Mouse (Mus musculus): ENCODE results near the gene Themis2.
"Not testable (repeated sequence)": the region's sequence is repeated elsewhere in the genome, so short reads cannot be mapped to it uniquely, and the experiment has no call there.

Gene Themis2

DNA sequence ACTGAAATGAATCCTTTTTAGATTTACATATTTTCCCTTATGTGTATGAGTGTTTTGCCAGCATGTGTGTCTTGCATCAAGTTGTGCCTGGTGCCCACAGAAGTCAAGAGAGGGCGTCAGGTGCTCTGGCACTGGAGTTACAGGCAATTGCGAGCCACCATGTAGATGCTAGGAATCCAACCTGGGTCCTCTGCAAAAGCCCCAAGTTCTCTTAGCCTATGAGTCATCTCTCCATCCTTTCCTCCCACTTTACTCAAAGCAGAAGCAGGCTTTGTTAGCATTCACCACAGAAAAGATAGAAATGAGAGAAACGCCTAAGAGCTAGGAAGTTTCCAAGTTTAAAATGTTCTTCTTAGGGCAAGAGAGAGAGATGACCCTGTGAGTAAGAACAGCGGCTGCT is 3.7 kb upstream of the Themis2 start:
- DNase-seq (ENCODE audit: low read depth, low spot score), result no peak

DNA sequence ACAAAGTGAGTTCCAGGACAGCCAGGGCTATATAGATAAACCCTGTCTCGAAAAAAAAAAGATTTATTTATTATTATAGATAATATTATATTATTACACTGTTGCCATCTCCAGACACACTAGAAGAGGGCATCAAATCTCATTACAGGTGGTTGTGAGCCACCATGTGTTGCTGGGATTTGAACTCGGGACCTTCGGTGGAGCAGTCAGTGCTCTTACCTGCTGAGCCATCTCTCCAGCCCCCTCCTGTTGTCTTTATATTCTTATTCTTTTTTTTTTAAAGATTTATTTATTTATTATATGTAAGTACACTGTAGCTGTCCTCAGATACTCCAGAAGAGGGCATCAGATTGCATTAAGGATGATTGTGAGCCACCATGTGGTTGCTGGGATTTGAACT is 2.5 kb upstream of the Themis2 start:
- not testable (repeated sequence) for DNase-seq (ENCODE audit: low read depth, low spot score)

GRCm38 (mm10) chr4:132798028-132798427 is 1.8 kb upstream of the Themis2 start:
- DNase-seq (ENCODE audit: low read depth, low spot score), result no peak

DNA sequence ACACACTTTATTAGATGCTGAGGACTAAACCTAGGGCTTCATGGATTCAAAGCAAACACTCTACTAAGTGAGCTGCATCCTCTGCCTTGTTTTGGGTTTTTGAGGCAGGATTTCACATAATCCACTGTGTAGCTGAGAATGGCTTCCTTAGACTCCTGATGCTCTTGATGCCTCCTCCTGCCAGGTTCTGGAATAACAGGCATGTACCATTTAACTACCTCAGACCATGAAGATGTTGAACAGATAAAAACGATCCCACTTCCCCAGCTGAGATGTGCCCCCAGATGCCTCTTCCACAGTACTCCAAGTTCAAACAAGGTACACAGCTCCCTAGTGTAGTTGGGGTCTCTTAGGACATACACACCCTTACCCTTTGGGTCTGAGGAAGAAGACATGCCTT is 1.3 kb upstream of the Themis2 start:
- DNase-seq (ENCODE audit: low read depth, low spot score), result no peak

GRCm38 (mm10) chr4:132795171-132795570 is 1.0 kb downstream of the Themis2 start:
- DNase-seq (ENCODE audit: low read depth, low spot score), result no peak

GRCm38 (mm10) chr4:132794760-132795159 is 1.4 kb downstream of the Themis2 start:
- DNase-seq (ENCODE audit: low read depth, low spot score), result no peak

GRCm38 (mm10) chr4:132794028-132794427 is 2.2 kb downstream of the Themis2 start:
- DNase-seq (ENCODE audit: low read depth, low spot score), result no peak

DNA sequence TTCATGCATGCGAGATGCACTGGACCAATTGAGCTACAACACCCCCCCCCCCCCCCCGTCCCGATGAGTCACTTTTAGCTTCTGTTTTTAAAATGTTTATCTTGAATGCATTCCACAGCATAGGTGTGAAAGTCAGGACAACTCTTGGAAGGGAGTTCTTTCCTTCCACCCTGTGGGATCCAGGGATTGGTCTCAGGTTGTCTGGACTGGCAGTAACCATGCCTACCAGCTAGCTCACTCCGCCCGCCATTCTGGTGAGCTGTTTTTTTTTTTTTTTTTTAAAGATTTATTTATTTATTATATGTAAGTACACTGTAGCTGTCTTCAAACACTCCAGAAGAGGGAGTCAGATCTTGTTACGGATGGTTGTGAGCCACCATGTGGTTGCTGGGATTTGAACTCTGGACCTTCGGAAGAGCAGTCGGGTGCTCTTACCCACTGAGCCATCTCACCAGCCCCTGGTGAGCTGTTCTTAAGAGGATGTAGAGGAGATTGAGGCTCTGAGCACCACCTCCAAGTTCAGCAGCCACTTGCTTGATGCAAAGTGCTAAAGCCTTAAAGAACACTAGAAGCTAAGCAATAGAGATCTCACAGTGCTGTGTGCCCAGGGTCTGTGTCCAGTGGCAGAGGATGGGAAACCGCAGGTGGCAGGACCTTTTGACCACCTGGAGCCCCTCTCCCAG is 2.7 kb downstream of the Themis2 start:
- not testable (repeated sequence) for DNase-seq (ENCODE audit: low read depth, low spot score)

DNA sequence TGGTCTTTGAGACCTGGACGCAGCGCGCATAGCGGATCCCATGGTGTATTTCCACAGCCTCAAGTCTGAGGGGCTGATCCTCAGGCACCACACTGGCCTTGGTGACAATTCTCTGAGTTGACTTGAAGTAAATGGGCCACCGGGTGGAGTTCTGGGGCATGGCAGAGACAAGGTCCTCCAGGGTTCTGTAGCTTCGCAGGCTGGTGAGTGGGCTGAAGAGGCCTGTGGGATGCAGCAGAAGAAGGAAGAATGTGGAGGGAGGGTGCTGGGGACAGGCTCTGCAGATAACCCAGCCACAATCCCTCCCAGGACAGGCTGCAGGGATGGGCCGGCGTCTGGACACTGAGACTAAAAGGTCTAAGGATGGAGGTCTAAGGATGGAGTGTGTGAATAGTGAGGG is 6.5 kb downstream of the Themis2 start:
- DNase-seq (ENCODE audit: low read depth, low spot score), result no peak

DNA sequence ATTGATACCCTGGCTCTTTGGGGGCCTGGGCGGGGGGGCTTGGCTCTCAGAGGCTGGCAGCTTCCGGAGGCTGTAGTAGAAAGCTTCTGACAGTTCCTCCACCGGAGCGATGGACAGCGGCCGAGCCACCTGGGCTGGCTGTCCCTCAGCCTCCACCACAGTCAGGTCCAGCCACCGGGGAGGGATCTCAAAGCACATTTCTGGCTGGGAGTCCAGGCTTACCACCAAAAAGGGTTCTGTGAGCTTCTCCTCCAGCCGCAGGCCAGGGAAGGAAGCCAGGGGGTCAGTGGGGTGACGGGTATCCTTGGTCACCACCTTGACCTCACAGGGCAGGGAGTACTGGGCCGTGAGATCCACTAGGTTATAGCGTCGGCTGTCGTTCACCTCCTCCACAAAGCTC is 11.0 kb downstream of the Themis2 start:
- no peak for DNase-seq (ENCODE audit: low read depth, low spot score)

DNA sequence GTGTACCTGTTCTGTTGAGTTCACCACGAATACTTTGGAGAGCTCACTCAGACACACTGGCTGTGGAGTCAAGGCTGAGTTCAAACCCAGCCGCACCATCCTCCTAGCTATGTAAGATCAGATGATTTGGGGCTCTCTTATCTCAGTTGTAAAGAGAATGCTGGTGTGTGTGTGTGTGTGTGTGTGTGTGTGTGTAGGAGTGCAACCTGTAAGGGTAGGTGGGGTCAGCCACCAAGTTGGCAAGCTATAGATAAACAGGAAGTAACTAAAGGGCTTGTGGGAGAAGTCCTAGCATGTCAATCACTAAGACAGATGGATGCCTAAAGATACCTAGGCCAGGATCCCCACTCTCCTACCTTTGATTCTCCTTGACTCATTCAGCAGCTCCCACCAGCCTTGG is 12.5 kb downstream of the Themis2 start:
- no peak for DNase-seq (ENCODE audit: low read depth, low spot score)

- no peak for DNase-seq (ENCODE audit: low read depth, low spot score)
These were observed 15.9 kb downstream of the Themis2 start for GRCm38 (mm10) chr4:132780288-132780687.

- DNase-seq (ENCODE audit: low read depth, low spot score), result no peak
These were observed 17.5 kb downstream of the Themis2 start for GRCm38 (mm10) chr4:132778562-132779201.

DNA sequence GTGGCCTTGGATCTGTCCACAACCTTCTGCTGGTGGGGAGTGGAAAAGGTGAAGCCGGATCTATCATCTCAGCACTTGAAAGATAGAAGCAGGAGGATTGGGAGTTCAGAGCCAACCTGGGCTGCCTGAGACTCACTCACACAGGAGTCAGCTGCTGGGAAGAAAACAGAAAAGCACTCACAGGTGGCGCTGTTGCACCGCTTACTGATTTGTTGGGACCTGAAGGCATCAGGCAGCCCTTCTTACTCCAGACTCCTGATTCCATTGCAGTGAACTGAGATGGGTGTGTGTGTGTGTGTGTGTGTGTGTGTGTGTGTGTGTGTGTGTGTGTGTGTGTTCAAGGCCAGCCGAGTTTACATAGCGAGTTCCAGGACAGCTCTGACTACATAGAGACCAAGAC is 19.4 kb downstream of the Themis2 start:
- DNase-seq (ENCODE audit: low read depth, low spot score), result no peak

DNA sequence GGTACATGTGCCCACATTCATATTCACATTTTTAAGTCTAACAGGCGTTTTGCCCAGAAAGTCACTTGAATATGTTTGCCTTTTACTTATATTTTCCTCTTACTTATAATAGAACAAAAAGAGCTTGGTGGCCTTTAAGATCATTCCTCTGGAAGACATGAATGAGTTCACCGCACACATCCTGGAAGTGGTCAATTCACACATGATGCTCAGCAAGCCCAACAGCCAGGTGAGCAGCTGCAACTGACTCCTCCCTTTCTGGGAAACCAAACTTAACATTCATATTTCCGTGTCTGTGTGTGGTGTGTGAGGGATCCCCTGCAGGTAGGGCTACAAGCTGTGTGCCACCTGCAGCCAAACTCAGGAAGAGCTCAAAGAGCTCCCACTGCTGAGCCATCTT is 21.3 kb downstream of the Themis2 start:
- no peak for DNase-seq (ENCODE audit: low read depth, low spot score)

- DNase-seq (ENCODE audit: low read depth, low spot score), result no peak
These were observed 24.4 kb downstream of the Themis2 start for GRCm38 (mm10) chr4:132771776-132772175.

GRCm38 (mm10) chr4:132767914-132768876 is 28.0 kb downstream of the Themis2 start, which contains the start of gene Rpa2:
TSS of gene Rpa2 (plus strand) at chr4:132768332.
- DNase-seq (ENCODE audit: low read depth, low spot score), result peak; percentile 100

DNA sequence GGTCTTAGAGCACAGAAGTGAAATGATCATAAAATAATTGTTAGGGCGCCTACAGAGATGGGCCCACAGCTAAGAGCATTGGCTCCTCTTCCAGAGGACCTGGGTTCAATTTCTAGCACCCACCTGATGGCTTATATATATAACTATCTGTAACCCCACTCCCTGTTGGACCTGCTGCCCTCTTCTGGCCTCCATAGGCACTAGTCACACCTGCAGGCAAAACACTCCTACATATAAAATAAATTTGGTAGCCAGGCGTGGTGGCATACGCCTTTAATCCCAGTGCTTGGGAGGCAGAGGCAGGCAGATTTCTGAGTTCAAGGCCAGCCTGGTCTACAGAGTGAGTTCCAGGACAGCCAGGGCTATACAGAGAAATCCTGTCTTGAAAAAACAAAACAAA is 33.1 kb downstream of the Themis2 start:
- DNase-seq (ENCODE audit: low read depth, low spot score), result not testable (repeated sequence)

DNA sequence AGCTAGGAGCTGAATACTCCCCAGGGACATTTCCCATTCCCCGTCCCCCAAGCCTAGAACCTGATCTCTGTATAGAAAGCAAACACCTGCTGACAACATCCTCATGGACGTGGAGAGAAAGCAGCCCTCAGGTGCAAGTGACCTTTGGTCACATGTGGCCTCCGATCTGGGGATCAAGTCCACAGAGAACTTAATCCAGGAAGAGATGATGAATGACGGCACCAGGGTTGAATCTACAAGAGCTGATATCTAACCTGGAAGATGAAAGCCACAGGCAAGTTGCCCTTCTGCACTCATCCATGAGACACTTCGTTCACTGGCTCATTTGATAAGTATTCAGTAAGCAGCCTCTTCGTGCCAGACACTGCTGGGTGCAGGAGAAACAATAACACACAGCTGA is 33.6 kb downstream of the Themis2 start:
- DNase-seq (ENCODE audit: low read depth, low spot score), result no peak

- no peak for DNase-seq (ENCODE audit: low read depth, low spot score)
These were observed 35.9 kb downstream of the Themis2 start for GRCm38 (mm10) chr4:132760296-132760695.

GRCm38 (mm10) chr4:132757633-132758351 is 38.4 kb downstream of the Themis2 start:
- no peak for DNase-seq (ENCODE audit: low read depth, low spot score)

DNA sequence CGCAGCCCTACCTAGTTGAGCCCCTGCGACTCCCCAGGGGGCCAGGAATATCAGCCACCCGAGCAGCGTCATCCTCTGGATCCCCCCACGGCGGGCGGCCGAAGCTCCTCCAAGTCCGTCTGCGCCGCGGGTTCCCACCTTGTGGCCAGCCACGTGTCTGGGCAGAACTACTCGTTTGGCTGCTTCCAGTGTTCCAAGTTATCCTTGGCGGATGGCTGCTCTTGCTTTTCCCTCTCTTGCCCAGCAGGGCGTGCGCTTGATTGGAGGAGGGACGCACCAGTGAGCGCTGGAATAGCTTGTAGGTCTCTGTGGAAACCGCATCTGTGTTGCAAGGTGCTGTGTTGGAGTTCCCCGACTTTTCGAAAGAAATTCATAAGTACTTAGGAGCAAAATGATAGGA is 39.2 kb downstream of the Themis2 start, which contains the start of gene Smpdl3b:
Smpdl3b (minus strand) TSS at position 279 of the 400 bp plus-strand sequence.
- DNase-seq (ENCODE audit: low read depth, low spot score), result peak; percentile 62
